Mouse (Mus musculus) forebrain, embryonic 11.5 days (tissue): ENCODE results near the gene Ccdc78. TPM values are rescaled to one million over a fixed set of nuclear protein-coding genes. Genes with fewer than 3 reads are reported as not detected.
"Not testable (repeated sequence)": the region's sequence is repeated elsewhere in the genome, so short reads cannot be mapped to it uniquely, and the experiment has no call there.

Experiments
- ATAC-seq: fragments of 200-750 bp; cut with Nextera tagmentation; replicated peaks from 2 replicates; pipeline ENCODE4 v1.8.0; 2017; ENCODE audit warnings: moderate TSS enrichment; ENCODE audit not compliant: low FRiP score
- DNase-seq: peaks from one replicate; pipeline ENCODE4 v3.0.0-alpha.2; 2017; ENCODE audit warnings: low spot score
- H3K27ac ChIP-seq: fragments of 300-500 bp; sonication (generic); 2 replicates; pipeline ENCODE4 v1.5.1; 2014; ENCODE audit warnings: low read depth, low read length
- H3K27me3 ChIP-seq: fragments of 300-500 bp; sonication (generic); 2 replicates; pipeline ENCODE4 v1.6.1; 2014; ENCODE audit warnings: mild to moderate bottlenecking, low read length, mixed read lengths; ENCODE audit not compliant: control insufficient read depth, insufficient read depth
- H3K36me3 ChIP-seq: fragments of 300-500 bp; sonication (generic); 2 replicates; pipeline ENCODE4 v1.6.1; 2014; ENCODE audit warnings: mild to moderate bottlenecking, low read length, moderate library complexity, mixed read lengths; ENCODE audit not compliant: control insufficient read depth, insufficient read depth
- H3K4me1 ChIP-seq: fragments of 300-500 bp; sonication (generic); replicated peaks from 2 replicates; pipeline ENCODE4 v1.6.1; 2014; ENCODE audit warnings: low read length, mixed read lengths; ENCODE audit not compliant: control insufficient read depth, insufficient read depth
- H3K4me2 ChIP-seq: fragments of 300-500 bp; sonication (generic); 2 replicates; pipeline ENCODE4 v1.6.1; 2014; ENCODE audit warnings: low read depth, mild to moderate bottlenecking, low read length, moderate library complexity, mixed read lengths; ENCODE audit not compliant: severe bottlenecking
- H3K4me3 ChIP-seq: fragments of 300-500 bp; sonication (generic); 2 replicates; pipeline ENCODE4 v1.5.1; 2014; ENCODE audit warnings: low read depth, low read length
- H3K9ac ChIP-seq: fragments of 300-500 bp; sonication (generic); 2 replicates; pipeline ENCODE4 v1.6.1; 2014; ENCODE audit warnings: low read length
- H3K9me3 ChIP-seq: fragments of 300-500 bp; sonication (generic); 2 replicates; pipeline ENCODE4 v1.6.1; 2016; ENCODE audit warnings: low read length, mixed read lengths; ENCODE audit not compliant: control insufficient read depth
- WGBS: fragments of 180-500 bp; shearing (Covaris S2); extraction: QIAGEN DNeasy Blood & Tissue Kit; methylation state at CpG from one replicate; pipeline ENCODE4 v1.1.7; 2014; 5-methylcytosine and 5-hydroxymethylcytosine counted together
- polyA plus RNA-seq: library from polyadenylated mRNA; unstranded; fragments of >200 nt; fragmentation: Nextera tagmentation; extraction: Ambion mirVana; gene quantifications from 2 replicates; pipeline ENCODE4 v1.2.1, GENCODE M21; 2014

The Ccdc78 gene
- polyA plus RNA-seq = 0.25 and 0.47 TPM in 2 replicates

DNA sequence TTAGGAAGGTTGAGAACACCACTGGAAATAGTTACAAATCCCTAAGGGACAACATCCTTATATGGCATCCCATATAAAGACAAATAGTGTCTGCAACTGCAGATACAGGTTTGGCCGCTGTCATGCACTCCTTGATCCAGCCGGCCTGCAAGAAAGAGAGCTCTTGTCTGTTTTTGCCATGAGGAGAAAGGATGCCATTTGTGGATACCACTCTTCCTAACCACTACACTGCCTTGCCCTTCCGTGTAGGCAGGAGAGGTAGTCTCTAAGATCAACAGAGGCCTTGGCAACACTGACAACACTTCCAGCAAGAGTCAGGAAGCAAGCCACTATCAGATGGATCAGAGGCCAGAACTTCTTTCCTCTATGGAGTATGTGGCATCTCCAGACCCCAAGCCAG is at the start of gene Ccdc78:
Gene Ccdc78, plus strand, starts transcription at position 301 of the 400 bp plus-strand sequence.
- 82% methylated on average over 3 of the region's 3 CpGs for WGBS
- ATAC-seq = no peak

DNA sequence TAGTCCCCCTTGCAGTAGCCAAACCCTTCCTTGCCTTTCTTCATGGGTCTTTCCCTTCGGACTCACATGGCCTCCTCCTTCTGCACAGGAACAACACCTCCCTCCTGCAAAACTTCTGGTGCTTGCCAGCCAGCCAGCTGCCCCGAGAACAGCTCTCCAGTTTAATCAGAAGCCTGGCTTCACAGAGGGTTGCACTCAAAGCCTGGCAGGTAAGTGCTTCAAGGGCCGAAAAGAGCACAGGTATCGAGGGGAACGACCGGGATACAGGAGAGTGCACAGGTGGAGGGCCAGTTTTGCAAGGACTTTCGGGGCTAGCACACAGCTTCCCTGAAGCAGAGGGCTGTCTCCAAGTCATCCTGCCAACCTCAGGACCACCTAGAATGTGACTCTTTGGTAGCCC is 47.5 kb upstream of the Ccdc78 start:
- H3K27me3 ChIP-seq = no peaks in the 10 kb centered on the region
- H3K4me2 ChIP-seq = no peak overlapping the region
- ATAC-seq = no peak
- H3K9me3 ChIP-seq = no peaks in the 10 kb centered on the region
- H3K4me3 ChIP-seq = no peak overlapping the region
- no peak overlapping the region for H3K9ac ChIP-seq
- H3K4me1 ChIP-seq = no peaks in the 10 kb centered on the region
- H3K36me3 ChIP-seq = no peaks in the 10 kb centered on the region
- WGBS = 84% methylated on average over 7 of the region's 7 CpGs
- no peak for DNase-seq
- H3K27ac ChIP-seq = no peak overlapping the region

More for the DNA sequence above, at the start of gene Ccdc78:
- peak within 1 kb of the TSS; percentile 91 for H3K27ac ChIP-seq
- H3K4me2 ChIP-seq = peak within 1 kb of the TSS; percentile 71
- H3K27me3 ChIP-seq = no peaks in the 10 kb centered on the region
- H3K9ac ChIP-seq = peak within 1 kb of the TSS; percentile 80
- no peaks in the 10 kb centered on the region for H3K9me3 ChIP-seq
- DNase-seq = no peak
- H3K36me3 ChIP-seq = no peaks in the 10 kb centered on the region; the same call in none of the 2 replicates
- peak within 1 kb of the TSS; percentile 69 for H3K4me3 ChIP-seq
- H3K4me1 ChIP-seq = peaks cover 16% of the 10 kb centered on the region

DNA sequence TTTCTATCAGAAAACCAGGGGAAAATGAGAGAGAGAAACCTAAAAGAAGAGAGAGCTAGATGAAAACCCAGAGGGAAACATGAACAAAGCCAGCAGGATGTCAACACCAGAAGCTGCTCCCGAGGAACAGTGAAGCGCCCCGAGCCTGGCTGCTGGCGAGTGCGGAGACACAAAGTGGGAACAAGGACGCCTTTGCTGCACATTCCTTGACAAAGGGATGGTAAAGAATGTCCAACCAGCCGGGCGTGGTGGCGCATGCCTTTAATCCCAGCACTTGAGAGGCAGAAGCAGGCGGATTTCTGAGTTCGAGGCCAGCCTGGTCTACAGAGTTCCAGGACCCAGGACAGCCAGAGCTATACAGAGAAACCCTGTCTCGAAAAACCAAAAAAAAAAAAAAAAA is 44.9 kb upstream of the Ccdc78 start:
- not testable (repeated sequence) for DNase-seq

DNA sequence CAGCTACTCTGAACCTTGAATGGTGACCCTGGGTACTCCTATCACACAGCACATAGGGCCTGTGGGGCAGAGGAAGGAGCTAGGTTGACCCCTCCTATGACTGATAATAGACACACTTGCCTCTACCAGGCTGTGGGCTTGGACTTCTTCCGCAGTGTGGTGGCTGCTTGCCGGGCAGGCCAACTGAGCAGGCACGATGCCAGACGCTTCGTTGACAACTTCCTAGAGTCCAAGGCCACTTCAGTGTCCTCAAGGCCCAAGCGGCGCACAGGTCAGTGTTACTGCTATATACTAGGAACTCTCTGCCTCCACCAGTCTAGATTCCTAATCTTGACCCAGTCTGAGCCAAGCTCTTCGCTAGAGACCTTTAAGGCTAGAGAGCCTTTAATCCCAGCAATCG is 42.5 kb upstream of the Ccdc78 start:
- Histone ChIP-seq H3K4me1 (no peaks in the 10 kb centered on the region), H3K4me3 (no peak overlapping the region), H3K9me3 (no peaks in the 10 kb centered on the region), H3K27ac (no peak overlapping the region), H3K4me2 (no peak overlapping the region), H3K9ac (no peak overlapping the region), H3K27me3 (no peaks in the 10 kb centered on the region), H3K36me3 (no peaks in the 10 kb centered on the region)
- 95% methylated on average over 9 of the region's 9 CpGs for WGBS
- no peak for ATAC-seq
- no peak for DNase-seq

More for the DNA sequence above, 44.9 kb upstream of the Ccdc78 start:
- H3K4me1 ChIP-seq, H3K27ac ChIP-seq, ATAC-seq, H3K4me2 ChIP-seq, H3K9ac ChIP-seq, H3K9me3 ChIP-seq, H3K4me3 ChIP-seq, H3K27me3 ChIP-seq, H3K36me3 ChIP-seq: not testable (repeated sequence)
- 75% methylated on average over 12 of the region's 12 CpGs for WGBS

DNA sequence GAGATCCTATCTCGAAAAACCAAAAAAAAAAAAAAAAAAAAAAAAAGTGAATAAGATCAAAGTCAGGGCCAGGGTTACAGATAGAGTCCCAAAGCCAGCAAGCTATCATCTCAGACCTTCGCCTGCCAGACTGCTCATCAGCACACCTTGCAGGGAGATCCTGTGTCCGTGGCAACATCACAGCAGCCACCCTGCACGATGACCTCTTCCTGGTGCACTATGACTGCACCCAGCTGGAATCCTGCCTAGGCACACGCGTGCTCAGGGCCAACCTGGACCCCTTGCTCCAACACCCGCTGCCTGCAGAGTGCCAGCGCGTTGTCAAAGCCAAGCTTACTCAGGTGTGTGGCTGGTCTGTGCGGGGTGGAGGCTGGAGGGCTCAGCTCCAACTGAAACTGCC is 42.1 kb upstream of the Ccdc78 start:
- Histone ChIP-seq H3K27ac (no peak overlapping the region), H3K4me3 (no peak overlapping the region), H3K4me2 (no peak overlapping the region), H3K27me3 (no peaks in the 10 kb centered on the region), H3K9ac (no peak overlapping the region), H3K36me3 (no peaks in the 10 kb centered on the region), H3K4me1 (no peaks in the 10 kb centered on the region), H3K9me3 (no peaks in the 10 kb centered on the region)
- 83% methylated on average over 10 of the region's 10 CpGs for WGBS
- ATAC-seq = no peak
- no peak for DNase-seq

DNA sequence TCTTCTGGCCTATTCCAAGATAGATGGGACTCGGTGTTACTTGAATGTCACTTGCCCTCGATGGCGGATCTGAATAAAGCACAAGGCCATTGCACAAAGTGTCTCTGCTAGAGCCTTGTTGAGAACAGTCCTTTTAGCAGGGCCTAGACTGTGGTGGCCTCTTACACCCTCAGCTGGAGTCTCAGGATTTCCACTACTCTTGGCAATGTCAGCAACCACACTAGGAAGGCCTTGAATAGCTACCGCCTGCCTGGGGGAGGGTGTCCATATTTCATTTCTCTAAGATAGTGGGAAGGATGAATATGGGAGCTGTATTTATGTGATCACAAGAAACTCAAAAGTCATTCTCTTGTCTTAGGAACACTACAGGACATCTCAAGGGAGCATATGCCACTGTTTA is 38.1 kb upstream of the Ccdc78 start:
- no peak overlapping the region for H3K27ac ChIP-seq
- WGBS = 97% methylated on average over 4 of the region's 4 CpGs
- H3K27me3 ChIP-seq = no peaks in the 10 kb centered on the region
- no peaks in the 10 kb centered on the region for H3K36me3 ChIP-seq
- H3K4me1 ChIP-seq = no peaks in the 10 kb centered on the region
- no peak for ATAC-seq
- H3K9me3 ChIP-seq = no peaks in the 10 kb centered on the region
- no peak for DNase-seq
- H3K4me3 ChIP-seq = no peak overlapping the region
- no peak overlapping the region for H3K9ac ChIP-seq
- H3K4me2 ChIP-seq = no peak overlapping the region

DNA sequence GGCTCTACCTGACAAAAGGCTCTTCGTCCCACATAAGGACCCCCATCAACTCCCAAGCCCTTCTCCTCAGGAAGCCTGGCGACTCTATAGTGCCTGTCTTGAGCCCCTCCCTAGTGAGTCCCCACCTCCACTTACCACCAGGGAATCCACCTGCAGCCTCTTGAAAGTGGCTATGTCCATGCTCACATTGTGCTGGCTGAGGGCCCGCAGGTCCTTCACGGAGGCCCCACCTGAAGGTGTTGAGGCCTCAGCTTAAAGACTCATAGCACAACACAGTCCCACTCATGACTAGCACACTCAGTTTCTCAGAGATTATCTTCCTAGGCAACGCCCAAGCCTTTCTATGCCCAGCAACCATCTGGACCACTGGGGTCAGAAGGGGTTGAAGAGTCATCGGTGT is 37.1 kb upstream of the Ccdc78 start:
- Histone ChIP-seq H3K9me3 (no peaks in the 10 kb centered on the region), H3K27me3 (no peaks in the 10 kb centered on the region), H3K4me3 (no peak overlapping the region), H3K27ac (no peak overlapping the region), H3K9ac (no peak overlapping the region), H3K4me1 (no peaks in the 10 kb centered on the region), H3K4me2 (no peak overlapping the region), H3K36me3 (no peaks in the 10 kb centered on the region)
- WGBS = 82% methylated on average over 6 of the region's 6 CpGs
- DNase-seq (no peak), ATAC-seq (no peak)

DNA sequence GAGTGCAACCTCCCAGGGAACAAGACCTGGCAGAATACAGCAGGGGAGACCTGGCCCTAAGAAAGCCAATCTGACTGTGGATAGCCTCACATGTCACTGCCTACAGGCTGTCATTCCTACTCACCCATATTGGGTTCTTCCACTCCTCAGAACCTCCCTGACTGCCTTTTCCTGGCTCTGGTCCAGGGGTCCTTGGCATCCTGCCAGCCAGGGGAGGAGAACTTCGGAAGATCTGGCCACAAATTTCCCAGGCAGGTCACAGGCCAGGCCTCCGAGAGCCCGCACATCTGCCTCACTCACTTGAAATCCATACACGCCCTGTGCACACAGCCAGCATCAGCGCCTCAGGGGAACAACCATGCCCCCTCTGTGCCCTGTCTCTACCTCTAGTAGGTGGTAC is 34.9 kb upstream of the Ccdc78 start:
- ATAC-seq (no peak), DNase-seq (no peak)
- H3K9me3 ChIP-seq = no peaks in the 10 kb centered on the region
- no peaks in the 10 kb centered on the region for H3K4me1 ChIP-seq
- no peak overlapping the region for H3K4me3 ChIP-seq
- no peak overlapping the region for H3K4me2 ChIP-seq
- no peaks in the 10 kb centered on the region for H3K36me3 ChIP-seq
- no peak overlapping the region for H3K27ac ChIP-seq
- H3K9ac ChIP-seq = no peak overlapping the region
- 71% methylated on average over 5 of the region's 5 CpGs for WGBS
- H3K27me3 ChIP-seq = no peaks in the 10 kb centered on the region

DNA sequence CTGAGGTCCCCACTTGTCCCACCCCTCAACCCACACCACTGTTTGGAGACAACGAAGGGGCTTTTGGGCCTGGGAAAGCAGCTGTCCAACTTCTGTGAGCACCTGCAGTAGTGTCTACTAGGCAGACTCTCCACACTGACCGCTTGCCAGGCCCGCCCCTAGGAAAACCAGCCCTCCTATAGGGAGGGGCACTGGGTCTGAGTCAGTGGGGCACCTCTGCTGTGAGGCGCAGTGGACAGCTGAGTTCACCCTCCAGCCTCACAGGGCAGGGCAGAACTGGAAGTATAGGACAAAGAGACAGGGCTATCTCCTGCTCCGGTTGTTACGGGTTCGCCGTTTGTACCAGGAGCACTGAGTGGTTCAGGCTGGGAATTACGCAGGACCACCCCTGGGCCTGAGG is 32.1 kb upstream of the Ccdc78 start, which contains the start of gene Msln:
Gene Msln, minus strand, starts transcription at position 138 of the 400 bp plus-strand sequence.
- DNase-seq (no peak), ATAC-seq (no peak)
- 88% methylated on average over 9 of the region's 9 CpGs for WGBS
- Histone ChIP-seq H3K36me3 (no peaks in the 10 kb centered on the region), H3K4me3 (no peak within 1 kb of the TSS), H3K4me2 (no peak within 1 kb of the TSS), H3K27ac (no peak within 1 kb of the TSS), H3K9me3 (no peaks in the 10 kb centered on the region), H3K9ac (no peak within 1 kb of the TSS), H3K27me3 (no peaks in the 10 kb centered on the region), H3K4me1 (no peaks in the 10 kb centered on the region)
